Mouse (Mus musculus) ES-Bruce4 (cell line): ENCODE results near the gene Cks1b.

Experiments
- CTCF ChIP-seq: IDR thresholded peaks from one replicate; pipeline ENCODE4 v1.8.1; 2011; ENCODE audit warnings: low read depth, low read length
- EP300 ChIP-seq: IDR thresholded peaks from 2 replicates; pipeline ENCODE4 v1.6.1; 2011; ENCODE audit warnings: low read depth, low read length; ENCODE audit not compliant: insufficient read depth
- POLR2A ChIP-seq: IDR thresholded peaks from one replicate; pipeline ENCODE4 v1.8.1; 2011; ENCODE audit warnings: low read length; ENCODE audit not compliant: insufficient read depth

DNA sequence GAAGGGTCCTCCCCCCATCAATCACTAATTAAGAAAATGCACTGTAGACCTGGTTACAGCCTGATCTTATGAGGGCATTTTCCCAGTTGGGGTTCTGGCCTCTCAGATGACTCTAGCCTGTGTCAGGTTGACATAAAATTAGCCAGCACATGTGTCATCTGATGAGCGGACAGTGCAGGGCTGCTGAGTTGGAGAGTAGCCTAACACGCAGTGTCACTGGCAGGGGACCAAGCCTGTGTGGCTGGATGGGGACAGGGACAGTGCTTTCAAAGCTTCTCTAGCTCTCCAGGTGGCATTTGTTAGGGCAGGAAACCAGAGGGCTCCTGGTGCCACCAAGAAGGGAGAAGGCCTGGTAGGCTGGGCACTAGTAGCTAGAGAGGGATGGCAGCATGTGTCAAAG, 22.5 kb upstream of the Cks1b start:
- TF ChIP-seq POLR2A (no peak), EP300 (no peak), CTCF (no peak)
